Mouse (Mus musculus): ENCODE data around the gene Smap2. TPM values are rescaled to one million over a fixed set of nuclear protein-coding genes. Genes with fewer than 3 reads are reported as not detected.

Smap2 gene
- polyA plus RNA-seq, 1 experiment from 2014 or later: 12.3 TPM

- Histone ChIP-seq H3K4me3 (no peak overlapping the region), H3K9me3 (no peaks in the 10 kb centered on the region), H3K9ac (no peak overlapping the region), H3K36me3 (peaks cover 66% of the 10 kb centered on the region), H3K4me1 (no peaks in the 10 kb centered on the region), H3K4me2 (no peak overlapping the region), H3K27ac (replicated peaks) (no peak overlapping the region), H3K27me3 (replicated peaks) (no peaks in the 10 kb centered on the region)
- 82% methylated on average over 11 of the region's 11 CpGs for WGBS
- ATAC-seq (ENCODE audit: extremely low read depth, insufficient number of reproducible peaks, low FRiP score, low TSS enrichment): no peak
These were observed 42.2 kb downstream of the Smap2 start for GRCm38 (mm10) chr4:120974711-120975427.

DNA sequence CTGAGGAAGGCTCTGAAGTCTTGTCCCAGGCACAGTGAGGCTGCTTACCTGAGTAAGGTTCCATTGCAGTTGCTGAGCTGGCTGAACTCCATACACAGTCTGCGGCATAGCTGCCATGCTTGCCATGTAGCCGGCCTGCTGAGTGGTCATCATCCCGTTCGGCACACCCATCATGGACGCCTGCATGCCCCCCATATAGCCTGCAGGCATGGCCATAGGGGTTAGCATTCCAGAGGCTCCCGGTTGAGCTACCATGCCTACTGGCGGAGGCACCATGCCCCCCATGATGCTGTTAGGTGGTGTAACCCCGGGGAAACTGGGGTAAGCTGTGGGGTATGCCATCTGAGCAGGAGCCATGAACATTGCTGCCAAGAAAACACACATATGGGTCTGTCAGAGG is 45.2 kb downstream of the Smap2 start:
- H3K9ac ChIP-seq: no peak overlapping the region
- no peaks in the 10 kb centered on the region for H3K9me3 ChIP-seq
- H3K4me1 ChIP-seq: 0 out of 2 replicates have a peak, but pooled peaks cover under 1% of the 10 kb centered on the region
- H3K4me2 ChIP-seq: no peak overlapping the region
- no peak overlapping the region for H3K4me3 ChIP-seq
- H3K36me3 ChIP-seq: peaks cover 82% of the 10 kb centered on the region
- H3K27ac ChIP-seq (replicated peaks): no peak overlapping the region
- ATAC-seq (ENCODE audit: extremely low read depth, insufficient number of reproducible peaks, low FRiP score, low TSS enrichment): no peak
- H3K27me3 ChIP-seq (replicated peaks): no peaks in the 10 kb centered on the region
- 88% methylated on average over 8 of the region's 8 CpGs for WGBS

DNA sequence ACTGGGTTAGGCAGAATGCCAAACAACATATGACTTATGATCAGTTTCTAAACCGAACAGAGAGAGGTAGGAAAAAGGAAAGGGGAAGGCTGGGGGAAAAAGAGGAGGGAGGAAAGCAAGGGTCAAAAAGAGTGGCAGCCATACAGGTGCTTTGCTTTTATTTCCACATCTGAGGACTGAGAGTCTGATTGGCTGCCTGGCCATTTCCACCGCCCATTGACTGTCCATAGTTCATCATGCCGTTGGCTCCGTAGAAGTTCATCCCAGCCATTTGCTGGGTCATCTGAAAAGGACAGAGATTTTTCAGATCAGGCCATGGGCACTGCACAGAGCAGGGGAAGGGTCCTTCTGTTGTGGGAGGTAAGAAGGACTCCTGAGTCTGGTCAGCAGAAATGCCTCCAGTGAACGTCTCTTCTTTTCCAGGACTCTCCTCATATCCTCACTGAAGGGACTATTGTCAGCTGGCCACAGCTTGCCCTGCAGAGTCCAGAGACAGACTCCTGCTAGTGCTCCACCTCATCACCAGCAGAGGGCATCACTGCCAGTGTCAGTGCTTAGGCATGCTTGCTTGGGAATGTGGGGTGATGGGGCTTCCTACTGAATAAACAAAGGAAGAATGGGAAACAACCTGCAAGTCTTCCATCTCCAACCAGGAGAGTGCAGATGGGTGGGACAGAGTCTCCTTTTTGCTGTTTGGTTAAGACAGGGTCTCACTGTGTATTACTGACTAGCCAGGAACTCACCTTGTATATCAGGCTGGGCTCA is 47.5 kb downstream of the Smap2 start:
- ATAC-seq (ENCODE audit: extremely low read depth, insufficient number of reproducible peaks, low FRiP score, low TSS enrichment): no peak
- no peaks in the 10 kb centered on the region for H3K9me3 ChIP-seq
- 78% methylated on average over 5 of the region's 5 CpGs for WGBS
- peaks cover 67% of the 10 kb centered on the region for H3K36me3 ChIP-seq
- H3K27ac ChIP-seq (replicated peaks): no peak overlapping the region
- H3K27me3 ChIP-seq (replicated peaks): no peaks in the 10 kb centered on the region; the same call in 1 of the 2 replicates
- H3K4me3 ChIP-seq: no peak overlapping the region
- no peak overlapping the region for H3K4me2 ChIP-seq
- H3K4me1 ChIP-seq: 0 out of 2 replicates have a peak, but pooled peaks cover 6% of the 10 kb centered on the region
- no peak overlapping the region for H3K9ac ChIP-seq

DNA sequence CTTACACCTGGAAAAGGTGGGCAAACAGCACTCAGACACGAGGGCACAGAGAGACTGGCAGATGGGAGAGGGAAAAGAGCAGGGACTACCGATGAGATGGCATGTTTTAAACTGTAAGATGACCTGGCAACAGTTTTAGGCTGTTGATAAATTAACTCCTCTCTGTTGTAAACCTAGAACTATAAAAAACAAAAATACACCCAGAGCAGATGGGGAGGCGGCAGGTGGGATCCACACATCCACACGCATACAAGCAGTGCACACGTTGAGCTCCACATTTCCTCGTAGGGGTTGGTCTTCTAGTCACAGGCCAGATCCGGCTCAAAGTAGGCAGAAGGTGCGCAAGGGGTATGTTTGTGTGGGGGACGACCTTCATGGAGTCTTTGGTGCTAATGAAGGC is 48.6 kb downstream of the Smap2 start:
- 91% methylated on average over 9 of the region's 9 CpGs for WGBS
- Histone ChIP-seq H3K4me1 (0 out of 2 replicates have a peak, but pooled peaks cover 6% of the 10 kb centered on the region), H3K9me3 (no peaks in the 10 kb centered on the region), H3K4me3 (no peak overlapping the region), H3K27me3 (replicated peaks) (no peaks in the 10 kb centered on the region; the same call in 1 of the 2 replicates), H3K4me2 (no peak overlapping the region), H3K27ac (replicated peaks) (no peak overlapping the region), H3K9ac (no peak overlapping the region), H3K36me3 (peaks cover 57% of the 10 kb centered on the region)
- ATAC-seq (ENCODE audit: extremely low read depth, insufficient number of reproducible peaks, low FRiP score, low TSS enrichment): no peak

DNA sequence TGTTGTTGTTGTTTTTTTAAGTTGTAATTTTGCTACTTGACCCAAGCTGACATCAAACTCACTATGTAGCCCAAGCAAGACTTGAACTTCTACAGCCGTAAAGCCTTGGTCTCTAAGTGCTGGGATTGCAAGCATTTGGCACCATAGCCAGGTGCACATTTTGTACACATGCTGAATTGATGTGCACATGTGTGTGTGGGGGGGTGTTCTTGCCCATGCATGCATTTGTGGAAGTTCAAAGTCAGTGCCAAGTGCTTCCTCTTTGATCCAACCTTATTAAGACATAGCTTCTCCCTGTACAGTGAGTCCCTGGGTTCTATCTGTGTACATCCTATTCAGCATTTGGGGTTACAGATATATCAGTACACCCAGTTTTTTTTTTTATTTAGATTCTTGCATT is 61.5 kb downstream of the Smap2 start:
- H3K4me2 ChIP-seq: no peak overlapping the region
- H3K4me1 ChIP-seq: peaks cover 10% of the 10 kb centered on the region
- no peaks in the 10 kb centered on the region for H3K36me3 ChIP-seq
- no peak overlapping the region for H3K4me3 ChIP-seq
- no peak for ATAC-seq (ENCODE audit: extremely low read depth, insufficient number of reproducible peaks, low FRiP score, low TSS enrichment)
- 97% methylated on average over 1 of the region's 1 CpGs for WGBS
- H3K9me3 ChIP-seq: no peaks in the 10 kb centered on the region
- H3K9ac ChIP-seq: no peak overlapping the region
- H3K27ac ChIP-seq (replicated peaks): no peak overlapping the region
- H3K27me3 ChIP-seq (replicated peaks): 0 out of 2 replicates have a peak, but pooled peaks cover 4% of the 10 kb centered on the region

DNA sequence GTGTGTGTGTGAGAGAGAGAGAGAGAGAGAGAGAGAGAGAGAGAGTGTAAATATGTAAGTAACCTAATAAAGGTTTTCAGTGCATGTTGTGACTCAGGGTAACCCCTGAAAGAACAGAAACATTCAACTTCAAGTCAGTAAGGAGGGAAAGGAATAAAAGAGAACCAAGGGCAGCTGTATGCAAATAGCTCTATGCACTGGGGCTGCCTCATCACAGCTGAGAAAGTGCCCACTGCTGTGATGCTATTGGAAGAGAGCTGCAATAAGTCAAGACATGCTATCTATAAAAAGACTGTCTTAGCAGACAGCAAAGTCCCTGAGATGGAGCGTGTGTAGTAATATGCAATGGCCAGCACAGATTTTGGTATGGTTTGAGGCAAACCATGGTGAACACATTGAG is 63.4 kb downstream of the Smap2 start:
- no peaks in the 10 kb centered on the region for H3K9me3 ChIP-seq
- no peak overlapping the region for H3K4me3 ChIP-seq
- H3K4me1 ChIP-seq: peaks cover 23% of the 10 kb centered on the region
- H3K36me3 ChIP-seq: no peaks in the 10 kb centered on the region
- no peaks in the 10 kb centered on the region for H3K27me3 ChIP-seq (replicated peaks)
- ATAC-seq (ENCODE audit: extremely low read depth, insufficient number of reproducible peaks, low FRiP score, low TSS enrichment): no peak
- WGBS: 80% methylated on average over 1 of the region's 1 CpGs
- H3K27ac ChIP-seq (replicated peaks): no peak overlapping the region
- H3K4me2 ChIP-seq: no peak overlapping the region
- no peak overlapping the region for H3K9ac ChIP-seq

DNA sequence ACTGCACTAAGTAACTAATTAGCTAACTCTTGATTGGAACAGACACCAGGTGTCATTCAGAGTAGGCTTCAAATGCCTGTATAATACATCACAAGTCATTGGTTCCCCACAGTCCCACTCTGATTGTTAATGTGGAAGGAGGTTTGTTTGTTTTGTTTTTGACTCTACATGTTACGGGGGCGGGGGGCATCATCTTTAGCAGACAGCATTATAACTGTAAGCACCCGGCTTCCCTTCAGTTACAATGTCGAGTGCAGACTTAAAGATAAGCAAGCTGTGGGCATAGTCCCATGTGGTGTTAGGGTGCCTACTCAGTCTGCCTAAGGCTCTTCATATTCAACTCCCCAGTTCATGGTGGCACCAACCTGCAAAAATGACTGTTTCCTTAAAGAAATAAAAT is 64.0 kb downstream of the Smap2 start:
- Histone ChIP-seq H3K36me3 (peaks cover 3% of the 10 kb centered on the region), H3K4me1 (peaks cover 23% of the 10 kb centered on the region), H3K9me3 (no peaks in the 10 kb centered on the region), H3K27me3 (replicated peaks) (no peaks in the 10 kb centered on the region), H3K9ac (no peak overlapping the region), H3K27ac (replicated peaks) (peak overlapping the region; percentile 95), H3K4me3 (no peak overlapping the region), H3K4me2 (peak overlapping the region; percentile 2; the same call in 1 of the 2 replicates)
- no peak for ATAC-seq (ENCODE audit: extremely low read depth, insufficient number of reproducible peaks, low FRiP score, low TSS enrichment)
- WGBS: 48% methylated on average over 4 of the region's 4 CpGs

GRCm38 (mm10) chr4:120952163-120952562 is 64.9 kb downstream of the Smap2 start:
- Histone ChIP-seq H3K36me3 (peaks cover 10% of the 10 kb centered on the region), H3K9me3 (no peaks in the 10 kb centered on the region), H3K27ac (replicated peaks) (peak overlapping the region; percentile 95), H3K4me3 (peak overlapping the region; percentile 86), H3K4me1 (peaks cover 23% of the 10 kb centered on the region), H3K9ac (peak overlapping the region; percentile 92), H3K27me3 (replicated peaks) (no peaks in the 10 kb centered on the region), H3K4me2 (peak overlapping the region; percentile 76)
- 31% methylated on average over 6 of the region's 6 CpGs for WGBS
- no peak for ATAC-seq (ENCODE audit: extremely low read depth, insufficient number of reproducible peaks, low FRiP score, low TSS enrichment)

GRCm38 (mm10) chr4:120951428-120951973 is 65.5 kb downstream of the Smap2 start, which contains the start of gene Zfp69:
Gene Zfp69 (minus strand): TSS chr4:120951699.
- H3K36me3 ChIP-seq: peaks cover 17% of the 10 kb centered on the region
- H3K9ac ChIP-seq: peak within 1 kb of the TSS; percentile 92
- H3K9me3 ChIP-seq: no peaks in the 10 kb centered on the region
- under 1% methylated on average over 60 of the region's 60 CpGs for WGBS
- H3K4me2 ChIP-seq: peak within 1 kb of the TSS; percentile 76
- ATAC-seq (ENCODE audit: extremely low read depth, insufficient number of reproducible peaks, low FRiP score, low TSS enrichment): peak; percentile 92
- peak within 1 kb of the TSS; percentile 95 for H3K27ac ChIP-seq (replicated peaks)
- peaks cover 23% of the 10 kb centered on the region for H3K4me1 ChIP-seq
- peak within 1 kb of the TSS; percentile 86 for H3K4me3 ChIP-seq
- no peaks in the 10 kb centered on the region for H3K27me3 ChIP-seq (replicated peaks)

GRCm38 (mm10) chr4:120950763-120951427 is 66.2 kb downstream of the Smap2 start:
- H3K4me2 ChIP-seq: peak overlapping the region; percentile 76
- ATAC-seq (ENCODE audit: extremely low read depth, insufficient number of reproducible peaks, low FRiP score, low TSS enrichment): no peak
- peak overlapping the region; percentile 95 for H3K27ac ChIP-seq (replicated peaks)
- WGBS: 3% methylated on average over 20 of the region's 20 CpGs
- peak overlapping the region; percentile 92 for H3K9ac ChIP-seq
- no peaks in the 10 kb centered on the region for H3K9me3 ChIP-seq
- H3K27me3 ChIP-seq (replicated peaks): no peaks in the 10 kb centered on the region
- peak overlapping the region; percentile 86 for H3K4me3 ChIP-seq
- peaks cover 23% of the 10 kb centered on the region for H3K36me3 ChIP-seq
- peaks cover 23% of the 10 kb centered on the region for H3K4me1 ChIP-seq

DNA sequence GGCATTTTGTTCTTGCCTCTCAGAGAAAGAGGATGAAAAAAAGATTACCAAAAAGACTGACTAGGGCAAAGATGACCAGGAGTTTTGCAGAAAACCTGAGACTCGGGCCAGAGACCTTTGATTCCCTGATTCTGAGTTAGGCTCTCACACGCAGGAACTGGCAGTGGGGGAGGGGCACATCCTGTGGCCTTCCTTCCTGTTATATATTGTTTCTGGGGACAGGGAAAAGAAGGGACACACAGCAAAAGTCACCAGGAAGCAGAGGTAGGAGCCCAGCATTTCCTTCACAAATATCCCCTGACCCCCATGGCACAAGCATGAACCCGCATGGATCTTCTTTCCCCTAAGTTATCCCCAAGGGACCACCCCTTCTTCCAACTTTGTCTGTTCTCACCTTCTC is 68.1 kb downstream of the Smap2 start:
- no peaks in the 10 kb centered on the region for H3K9me3 ChIP-seq
- H3K4me1 ChIP-seq: peaks cover 23% of the 10 kb centered on the region
- H3K36me3 ChIP-seq: peaks cover 42% of the 10 kb centered on the region
- no peaks in the 10 kb centered on the region for H3K27me3 ChIP-seq (replicated peaks)
- ATAC-seq (ENCODE audit: extremely low read depth, insufficient number of reproducible peaks, low FRiP score, low TSS enrichment): no peak
- H3K9ac ChIP-seq: peak overlapping the region; percentile 65; the same call in 1 of the 2 replicates
- peak overlapping the region; percentile 86 for H3K4me3 ChIP-seq
- H3K27ac ChIP-seq (replicated peaks): peak overlapping the region; percentile 95
- peak overlapping the region; percentile 76 for H3K4me2 ChIP-seq
- WGBS: 50% methylated on average over 3 of the region's 3 CpGs

All from heart, embryonic 13.5 days (tissue).